Mouse (Mus musculus) embryonic facial prominence, embryonic 13.5 days (tissue): Measurements from ENCODE around the gene Map3k20. TPM values are rescaled to one million over a fixed set of nuclear protein-coding genes. Genes with fewer than 3 reads are reported as not detected.

Experiments
- ATAC-seq: fragments of 200-750 bp; cut with Nextera tagmentation; 2 replicates; pipeline ENCODE4 v1.8.0; 2017; ENCODE audit warnings: low read depth; ENCODE audit not compliant: insufficient number of reproducible peaks, insufficient read depth, low FRiP score, low TSS enrichment
- H3K27ac ChIP-seq: fragments of 300-500 bp; sonication (generic); 2 replicates; pipeline ENCODE4 v1.5.1; 2015; ENCODE audit warnings: moderate library complexity, mild to moderate bottlenecking, inconsistent platforms
- H3K27me3 ChIP-seq: fragments of 300-500 bp; sonication (generic); 2 replicates; pipeline ENCODE4 v1.6.1; 2015; ENCODE audit warnings: mild to moderate bottlenecking, inconsistent platforms
- H3K36me3 ChIP-seq: fragments of 300-500 bp; sonication (generic); 2 replicates; pipeline ENCODE4 v1.6.1; 2015; ENCODE audit warnings: mild to moderate bottlenecking, inconsistent platforms
- H3K4me1 ChIP-seq: fragments of 300-500 bp; sonication (generic); 2 replicates; pipeline ENCODE4 v1.6.1; 2015; ENCODE audit warnings: inconsistent platforms
- H3K4me2 ChIP-seq: fragments of 300-500 bp; sonication (generic); 2 replicates; pipeline ENCODE4 v1.6.1; 2015; ENCODE audit warnings: moderate library complexity, mild to moderate bottlenecking, inconsistent platforms
- H3K4me3 ChIP-seq: fragments of 300-500 bp; sonication (generic); 2 replicates; pipeline ENCODE4 v1.5.1; 2015; ENCODE audit warnings: mild to moderate bottlenecking, inconsistent platforms
- H3K9ac ChIP-seq: fragments of 300-500 bp; sonication (generic); 2 replicates; pipeline ENCODE4 v1.6.1; 2015; ENCODE audit warnings: mild to moderate bottlenecking, inconsistent platforms
- H3K9me3 ChIP-seq: fragments of 300-500 bp; sonication (generic); 2 replicates; pipeline ENCODE4 v1.6.1; 2016; ENCODE audit warnings: inconsistent platforms
- WGBS: fragments of 180-500 bp; shearing (Covaris S2); methylation state at CpG from one replicate; pipeline ENCODE4 v1.1.7; 2015; ENCODE audit warnings: mixed read lengths; 5-methylcytosine and 5-hydroxymethylcytosine counted together
- polyA plus RNA-seq: library from polyadenylated mRNA; unstranded; fragments of >200 nt; fragmentation: Nextera tagmentation; extraction: Ambion mirVana; gene quantifications from 2 replicates; pipeline ENCODE4 v1.2.1, GENCODE M21; 2015

The Map3k20 gene
- polyA plus RNA-seq, 1 experiment from 2014 or later = 17.6 TPM

DNA sequence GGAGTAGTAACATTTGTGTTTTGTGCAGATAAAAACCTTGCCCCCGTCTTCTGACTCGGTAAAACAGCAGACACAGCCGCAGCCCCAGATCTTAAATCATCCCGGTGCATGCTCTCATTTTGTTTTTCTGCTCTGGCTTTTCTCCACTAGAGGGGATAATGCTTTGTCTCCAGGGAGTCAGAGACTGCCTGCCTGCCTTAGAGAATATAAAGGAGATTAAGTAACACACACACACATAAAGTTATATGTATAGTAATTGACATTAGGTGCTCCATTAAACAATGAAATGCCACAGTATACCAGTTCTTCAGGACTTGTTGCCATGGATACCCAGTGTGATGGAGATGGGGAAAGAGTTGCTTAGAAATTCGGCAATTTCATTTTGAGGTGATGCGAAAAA, 41.1 kb downstream of the Map3k20 start:
- H3K9ac ChIP-seq = no peak overlapping the region
- no peaks in the 10 kb centered on the region for H3K36me3 ChIP-seq
- no peak overlapping the region for H3K4me3 ChIP-seq
- H3K9me3 ChIP-seq = no peaks in the 10 kb centered on the region
- H3K27me3 ChIP-seq = no peaks in the 10 kb centered on the region
- 59% methylated on average over 6 of the region's 6 CpGs for WGBS
- no peak overlapping the region for H3K4me2 ChIP-seq
- no peak overlapping the region for H3K27ac ChIP-seq
- peaks cover 12% of the 10 kb centered on the region; the same call in 1 of the 2 replicates for H3K4me1 ChIP-seq
- ATAC-seq = no peak

DNA sequence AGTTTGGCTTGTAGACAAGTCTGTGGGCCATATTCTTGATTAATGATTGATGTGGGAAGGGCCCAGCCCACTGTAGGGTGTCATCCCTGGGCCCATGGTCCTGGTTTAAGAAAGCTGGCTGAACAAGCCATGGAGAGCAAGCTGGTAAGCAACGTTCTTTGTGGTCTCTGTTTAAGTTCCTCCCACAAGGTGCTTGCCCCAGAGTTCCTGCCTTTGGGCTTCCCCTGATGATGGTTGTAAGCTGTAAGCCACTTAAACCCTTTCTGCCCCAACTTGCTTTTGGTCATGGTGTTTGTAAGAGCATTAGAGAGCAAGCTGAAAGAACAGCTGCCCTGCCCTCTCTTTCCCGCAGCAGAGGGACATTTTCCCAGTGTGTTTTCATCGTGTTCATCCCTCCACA, 43.0 kb downstream of the Map3k20 start:
- H3K9ac ChIP-seq = no peak overlapping the region

DNA sequence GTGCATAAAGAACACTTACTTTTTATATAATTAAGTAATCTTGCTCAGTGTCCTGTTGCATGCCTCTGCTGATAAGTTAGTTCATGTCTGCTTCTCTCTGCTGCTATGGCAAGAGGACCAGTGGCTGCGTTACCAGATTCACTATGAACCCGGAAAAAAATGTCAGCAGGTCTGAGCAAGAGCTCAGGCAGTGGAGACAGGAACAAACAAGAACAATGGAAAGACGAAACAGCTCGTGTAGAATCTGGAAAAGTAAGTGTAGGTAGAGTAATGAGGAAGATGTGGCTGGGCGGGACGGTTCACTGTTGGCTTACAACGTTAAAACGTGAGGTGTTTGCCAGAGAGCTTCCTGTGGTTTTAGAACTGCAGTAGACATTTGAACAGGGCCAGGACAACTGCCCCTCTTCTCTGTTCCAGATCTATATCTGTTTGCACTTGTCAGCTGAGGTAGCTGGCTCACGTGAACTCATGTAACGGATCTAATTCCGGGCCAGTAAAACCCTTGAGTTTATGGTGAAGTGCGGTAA, 45.6 kb downstream of the Map3k20 start:
- no peaks in the 10 kb centered on the region for H3K27me3 ChIP-seq
- no peak overlapping the region for H3K4me3 ChIP-seq
- 76% methylated on average over 12 of the region's 12 CpGs for WGBS
- H3K27ac ChIP-seq = no peak overlapping the region
- no peaks in the 10 kb centered on the region for H3K9me3 ChIP-seq
- no peak overlapping the region for H3K4me2 ChIP-seq
- H3K4me1 ChIP-seq = 0 out of 2 replicates have a peak, but pooled peaks cover 6% of the 10 kb centered on the region
- no peak for ATAC-seq
- H3K36me3 ChIP-seq = no peaks in the 10 kb centered on the region
- H3K9ac ChIP-seq = no peak overlapping the region

More for the DNA sequence above, 43.0 kb downstream of the Map3k20 start:
- Histone ChIP-seq H3K4me3 (no peak overlapping the region), H3K36me3 (no peaks in the 10 kb centered on the region), H3K4me2 (no peak overlapping the region), H3K4me1 (peaks cover 6% of the 10 kb centered on the region; the same call in 1 of the 2 replicates), H3K27ac (no peak overlapping the region), H3K27me3 (no peaks in the 10 kb centered on the region), H3K9me3 (no peaks in the 10 kb centered on the region)
- no peak for ATAC-seq
- 70% methylated on average over 3 of the region's 3 CpGs for WGBS

DNA sequence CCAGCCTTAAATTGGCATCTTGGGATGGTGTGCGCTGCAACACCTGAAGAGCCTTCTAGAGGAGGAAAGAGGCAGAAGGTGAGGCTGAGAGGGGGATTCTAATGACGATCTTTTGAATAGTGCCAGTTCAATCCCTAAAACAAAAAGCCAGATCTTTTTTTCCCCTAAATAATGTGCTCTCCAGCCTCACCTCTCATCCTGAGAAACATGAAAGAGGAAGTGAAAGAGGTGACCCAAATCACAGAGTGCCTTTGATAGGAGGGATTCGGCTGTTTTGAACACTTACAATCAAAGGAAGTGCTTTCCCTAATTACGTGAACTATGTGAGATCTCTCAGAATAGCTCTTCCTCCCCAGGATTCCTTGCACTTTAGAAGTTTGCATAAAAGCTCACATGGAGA, 46.6 kb downstream of the Map3k20 start:
- H3K4me3 ChIP-seq = no peak overlapping the region
- H3K27ac ChIP-seq = no peak overlapping the region
- WGBS = 66% methylated on average over 4 of the region's 4 CpGs
- no peak overlapping the region for H3K4me2 ChIP-seq
- ATAC-seq = no peak
- no peaks in the 10 kb centered on the region for H3K36me3 ChIP-seq
- H3K9ac ChIP-seq = no peak overlapping the region
- no peaks in the 10 kb centered on the region for H3K9me3 ChIP-seq
- no peaks in the 10 kb centered on the region for H3K27me3 ChIP-seq
- 0 out of 2 replicates have a peak, but pooled peaks cover 5% of the 10 kb centered on the region for H3K4me1 ChIP-seq

DNA sequence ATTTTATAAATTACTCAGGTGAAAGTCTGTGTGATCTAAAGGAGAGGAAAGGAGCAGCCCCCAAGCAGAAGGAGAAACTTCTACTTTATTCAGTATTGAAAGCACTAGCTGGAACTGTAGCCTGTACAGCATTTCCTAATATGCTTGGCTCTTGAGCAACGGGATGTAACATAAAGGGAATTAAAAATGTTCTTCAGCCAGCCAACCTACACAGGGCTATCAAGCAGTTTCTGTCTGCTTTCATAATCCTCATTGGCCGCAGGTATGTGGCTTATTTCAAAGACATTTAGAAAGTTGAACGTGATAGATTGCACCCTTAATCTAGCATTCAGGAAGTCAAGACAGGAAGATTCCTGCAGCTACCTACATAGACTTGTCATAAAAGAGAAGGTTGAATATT, 47.8 kb downstream of the Map3k20 start:
- Histone ChIP-seq H3K27me3 (no peaks in the 10 kb centered on the region), H3K27ac (no peak overlapping the region), H3K9me3 (no peaks in the 10 kb centered on the region), H3K4me3 (no peak overlapping the region), H3K9ac (no peak overlapping the region), H3K4me2 (no peak overlapping the region), H3K36me3 (no peaks in the 10 kb centered on the region), H3K4me1 (0 out of 2 replicates have a peak, but pooled peaks cover 3% of the 10 kb centered on the region)
- ATAC-seq = no peak
- WGBS = 79% methylated on average over 3 of the region's 3 CpGs

DNA sequence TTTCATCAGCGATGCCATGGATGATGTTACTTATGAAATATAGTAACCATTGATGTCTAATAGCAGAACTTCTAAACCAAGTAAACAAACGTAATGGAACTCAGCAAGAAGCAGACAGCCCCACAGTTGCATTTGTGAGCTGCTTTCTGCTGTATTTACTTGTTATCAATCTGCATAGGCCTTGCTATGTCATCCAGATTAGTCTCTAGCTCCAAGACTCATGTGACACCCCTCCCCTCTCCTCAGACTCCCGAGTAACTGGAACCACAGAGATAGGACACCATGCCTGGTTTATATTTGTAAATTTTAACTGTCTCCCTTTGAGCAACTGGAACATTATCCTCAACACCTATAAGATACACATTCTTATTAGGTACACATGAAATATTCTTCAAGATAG, 51.4 kb downstream of the Map3k20 start:
- Histone ChIP-seq H3K27me3 (no peaks in the 10 kb centered on the region), H3K36me3 (no peaks in the 10 kb centered on the region), H3K27ac (no peak overlapping the region), H3K9me3 (0 out of 2 replicates have a peak, but pooled peaks cover 1% of the 10 kb centered on the region), H3K4me2 (no peak overlapping the region), H3K4me3 (no peak overlapping the region), H3K4me1 (no peaks in the 10 kb centered on the region), H3K9ac (no peak overlapping the region)
- no peak for ATAC-seq
- 84% methylated on average over 3 of the region's 3 CpGs for WGBS

DNA sequence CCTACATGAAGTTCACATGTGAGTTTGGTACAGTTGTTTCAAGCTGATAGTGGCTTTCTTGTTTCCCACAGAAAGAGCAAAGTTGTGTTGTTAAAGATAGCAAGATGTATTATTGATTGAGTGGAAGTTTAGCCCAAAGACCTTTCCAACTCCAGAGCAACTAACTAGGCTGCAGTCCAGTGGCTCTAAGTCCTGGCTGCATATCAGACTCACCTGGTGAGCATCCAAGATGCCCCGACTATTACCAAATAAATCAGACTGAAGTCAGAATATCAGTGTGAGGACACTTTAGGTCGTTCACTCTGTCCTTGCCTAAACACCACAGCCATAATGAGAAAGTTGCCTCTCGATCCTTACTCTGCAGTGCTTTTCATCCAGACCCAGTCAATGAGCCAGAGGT, 59.8 kb downstream of the Map3k20 start:
- Histone ChIP-seq H3K9ac (no peak overlapping the region), H3K4me3 (no peak overlapping the region), H3K27me3 (no peaks in the 10 kb centered on the region), H3K27ac (no peak overlapping the region), H3K9me3 (0 out of 2 replicates have a peak, but pooled peaks cover 4% of the 10 kb centered on the region), H3K4me1 (no peaks in the 10 kb centered on the region), H3K36me3 (no peaks in the 10 kb centered on the region), H3K4me2 (no peak overlapping the region)
- WGBS = 92% methylated on average over 3 of the region's 3 CpGs
- ATAC-seq = no peak

DNA sequence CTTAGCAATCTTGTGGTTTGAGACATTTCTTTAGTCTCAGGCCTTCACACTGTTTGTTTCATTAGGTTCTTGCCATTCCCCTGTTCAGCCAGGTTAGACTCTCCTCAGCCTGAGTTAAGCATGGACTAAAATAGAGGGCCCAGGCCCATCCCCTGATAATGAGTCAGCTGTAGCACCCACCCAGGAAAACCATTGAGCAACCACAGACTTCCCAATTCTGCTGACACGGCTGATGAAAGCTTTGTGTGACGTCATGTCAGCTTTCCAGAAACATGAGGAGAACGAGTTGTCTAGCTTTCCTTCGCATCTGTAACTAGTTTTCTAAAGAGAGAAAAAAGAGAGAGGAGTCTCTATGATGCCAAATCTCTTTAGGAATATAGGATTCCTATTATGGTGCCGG, 65.9 kb downstream of the Map3k20 start:
- no peaks in the 10 kb centered on the region for H3K27me3 ChIP-seq
- no peak overlapping the region for H3K4me3 ChIP-seq
- no peak overlapping the region for H3K4me2 ChIP-seq
- no peak overlapping the region for H3K9ac ChIP-seq
- H3K4me1 ChIP-seq = peaks cover 6% of the 10 kb centered on the region
- no peaks in the 10 kb centered on the region for H3K9me3 ChIP-seq
- 44% methylated on average over 5 of the region's 5 CpGs for WGBS
- ATAC-seq = no peak
- H3K36me3 ChIP-seq = no peaks in the 10 kb centered on the region
- H3K27ac ChIP-seq = no peak overlapping the region

DNA sequence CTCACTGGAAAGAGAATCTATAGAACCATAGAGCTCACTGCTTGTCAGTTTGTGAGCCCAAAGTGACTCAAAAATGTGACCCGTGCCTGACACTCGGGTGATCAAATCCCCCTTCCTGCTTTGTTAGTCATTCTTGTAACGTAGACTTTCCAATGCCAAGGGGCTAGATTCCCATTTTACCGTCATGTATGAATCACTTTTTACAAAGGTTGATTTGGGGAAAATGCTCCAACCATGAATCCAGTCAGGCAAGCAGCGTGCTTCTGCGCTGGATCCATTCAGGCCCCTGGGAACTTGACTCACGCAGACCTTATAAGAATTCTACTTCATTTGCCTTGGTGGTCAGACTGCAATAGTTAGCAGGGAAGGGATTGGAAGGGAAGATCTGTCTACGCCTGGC, 66.3 kb downstream of the Map3k20 start:
- peaks cover 6% of the 10 kb centered on the region for H3K4me1 ChIP-seq
- WGBS = 83% methylated on average over 8 of the region's 8 CpGs

DNA sequence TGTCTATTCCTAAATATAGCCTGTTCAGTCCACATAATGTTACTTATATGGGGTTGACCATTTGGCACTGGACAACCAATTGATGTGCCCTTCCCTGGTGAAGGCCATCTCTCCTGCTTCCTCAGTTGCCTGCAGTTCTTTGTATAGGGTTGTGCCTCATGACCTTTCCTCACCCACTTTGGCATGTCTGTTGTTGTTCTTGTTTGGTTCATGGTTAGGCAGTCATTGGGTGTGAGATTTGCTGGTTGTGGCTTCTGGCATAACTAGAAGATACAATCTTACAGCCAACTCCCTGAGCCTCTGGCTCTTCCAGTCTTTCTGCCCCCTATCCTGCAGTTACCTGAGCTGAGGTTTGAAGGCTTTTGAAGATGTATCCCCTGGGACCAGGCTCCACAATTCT, 67.3 kb downstream of the Map3k20 start:
- no peaks in the 10 kb centered on the region for H3K27me3 ChIP-seq
- H3K9ac ChIP-seq = no peak overlapping the region
- no peak overlapping the region for H3K4me2 ChIP-seq
- H3K27ac ChIP-seq = no peak overlapping the region
- ATAC-seq = no peak
- peaks cover 6% of the 10 kb centered on the region for H3K4me1 ChIP-seq
- H3K36me3 ChIP-seq = no peaks in the 10 kb centered on the region
- H3K4me3 ChIP-seq = no peak overlapping the region
- H3K9me3 ChIP-seq = no peaks in the 10 kb centered on the region

More for the DNA sequence above, 66.3 kb downstream of the Map3k20 start:
- H3K36me3 ChIP-seq = no peaks in the 10 kb centered on the region
- no peak overlapping the region for H3K4me2 ChIP-seq
- H3K4me3 ChIP-seq = no peak overlapping the region
- no peaks in the 10 kb centered on the region for H3K9me3 ChIP-seq
- no peak for ATAC-seq
- H3K27me3 ChIP-seq = no peaks in the 10 kb centered on the region
- no peak overlapping the region for H3K27ac ChIP-seq
- H3K9ac ChIP-seq = no peak overlapping the region

DNA sequence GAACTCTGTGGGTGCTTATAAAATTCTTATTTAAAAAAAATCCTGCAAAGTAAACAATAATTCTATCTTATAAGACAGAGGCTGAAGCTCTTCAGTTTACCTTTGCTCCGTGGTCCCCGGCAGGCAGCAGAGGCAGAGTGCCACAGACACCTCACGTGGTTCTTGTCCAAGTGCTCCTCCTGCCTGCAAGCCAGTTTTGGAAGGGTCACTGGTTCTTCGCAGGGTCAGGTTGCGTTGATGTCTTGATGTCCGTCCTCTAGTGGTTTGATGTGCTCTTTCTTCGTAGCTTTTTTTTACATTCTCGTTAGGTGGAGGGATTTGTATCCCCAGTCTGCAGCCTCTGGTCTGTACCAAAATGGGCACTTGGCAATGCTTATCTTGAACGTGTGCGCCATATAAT, 71.0 kb downstream of the Map3k20 start:
- H3K27ac ChIP-seq = no peak overlapping the region
- H3K4me1 ChIP-seq = peaks cover 3% of the 10 kb centered on the region; the same call in 1 of the 2 replicates
- no peak overlapping the region for H3K4me2 ChIP-seq
- no peaks in the 10 kb centered on the region for H3K9me3 ChIP-seq
- H3K4me3 ChIP-seq = no peak overlapping the region
- ATAC-seq = no peak
- H3K36me3 ChIP-seq = no peaks in the 10 kb centered on the region
- no peaks in the 10 kb centered on the region for H3K27me3 ChIP-seq
- no peak overlapping the region for H3K9ac ChIP-seq
- 85% methylated on average over 10 of the region's 10 CpGs for WGBS

DNA sequence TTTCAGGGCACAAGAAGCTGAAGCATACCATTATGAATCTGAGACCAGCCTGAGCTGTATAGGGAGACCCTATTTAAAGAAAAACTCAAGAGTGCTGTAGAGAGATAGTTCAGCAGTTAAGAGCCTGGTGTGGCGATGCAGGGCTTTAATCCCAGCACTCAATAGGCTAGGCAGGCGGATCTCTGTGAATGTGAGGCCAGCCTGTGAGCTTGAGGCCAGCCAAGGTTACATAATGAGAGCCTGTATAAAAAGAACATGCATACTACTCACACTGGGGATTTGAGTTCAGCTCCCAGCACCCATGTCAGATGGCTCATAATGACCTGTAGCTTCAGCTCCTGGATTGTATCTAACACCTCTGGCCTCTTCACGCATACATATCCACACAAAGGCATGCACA, 76.1 kb downstream of the Map3k20 start:
- Histone ChIP-seq H3K4me1 (no peaks in the 10 kb centered on the region), H3K4me3 (no peak overlapping the region), H3K9me3 (no peaks in the 10 kb centered on the region), H3K9ac (no peak overlapping the region), H3K36me3 (0 out of 2 replicates have a peak, but pooled peaks cover 3% of the 10 kb centered on the region), H3K4me2 (no peak overlapping the region), H3K27ac (no peak overlapping the region), H3K27me3 (no peaks in the 10 kb centered on the region)
- ATAC-seq = no peak
- 72% methylated on average over 3 of the region's 3 CpGs for WGBS
